Mouse (Mus musculus) forebrain, embryonic 16.5 days (tissue): ENCODE results near the gene Lsr. TPM values are rescaled to one million over a fixed set of nuclear protein-coding genes. Genes with fewer than 3 reads are reported as not detected.

Source experiments
- polyA plus RNA-seq: library from polyadenylated mRNA; unstranded; fragments of >200 nt; fragmentation: Nextera tagmentation; extraction: Ambion mirVana; gene quantifications from 2 replicates; pipeline ENCODE4 v1.2.1, GENCODE M21; 2015

Lsr gene
- polyA plus RNA-seq, 1 experiment from 2014 or later = 21.3 TPM

Other genes with a start within 250 kb of the Lsr start
- gene Tmem147, start 243.9 kb downstream of the Lsr start, polyA plus RNA-seq = 202 and 214 TPM in 2 replicates
- 0.68 and 1.1 TPM in 2 replicates for gene Gapdhs, start 229.8 kb downstream of the Lsr start, polyA plus RNA-seq
- gene Sbsn, start 222.0 kb downstream of the Lsr start, polyA plus RNA-seq = 2.2 and 2.3 TPM in 2 replicates
- gene Dmkn, start 209.7 kb downstream of the Lsr start, polyA plus RNA-seq = 1.1 and 2.2 TPM in 2 replicates
- gene Krtdap, start 185.6 kb downstream of the Lsr start, polyA plus RNA-seq = 3.9 TPM in 1 of 2 replicates, not detected in the other
- gene Ffar2, start 149.7 kb downstream of the Lsr start, polyA plus RNA-seq = 0.14 TPM in 1 of 2 replicates, not detected in the other
- gene Ffar3, start 117.3 kb downstream of the Lsr start, polyA plus RNA-seq = not detected in 2 replicates
- not detected in 2 replicates for gene Ffar1, start 111.9 kb downstream of the Lsr start, polyA plus RNA-seq
- 0.25 TPM in 1 of 2 replicates, not detected in the other for gene Cd22, start 93.1 kb downstream of the Lsr start, polyA plus RNA-seq
- 1.0 and 1.8 TPM in 2 replicates for gene Mag, start 58.6 kb downstream of the Lsr start, polyA plus RNA-seq
- not detected in 2 replicates for gene Hamp2, start 48.8 kb downstream of the Lsr start, polyA plus RNA-seq
- gene Hamp, start 29.4 kb downstream of the Lsr start, polyA plus RNA-seq = not detected in 2 replicates
- gene Usf2, start 16.7 kb downstream of the Lsr start, polyA plus RNA-seq = 30.0 and 32.3 TPM in 2 replicates
- gene Fam187b, start 326 bp upstream of the Lsr start, polyA plus RNA-seq = 0.26 and 0.42 TPM in 2 replicates
- 21.7 and 23.4 TPM in 2 replicates for gene Fxyd5, start 69.0 kb upstream of the Lsr start, polyA plus RNA-seq
- 51.0 and 95.0 TPM in 2 replicates for gene Fxyd7, start 78.0 kb upstream of the Lsr start, polyA plus RNA-seq
- 10.7 and 14.5 TPM in 2 replicates for gene Fxyd1, start 83.7 kb upstream of the Lsr start, polyA plus RNA-seq
- gene Lgi4, start 85.9 kb upstream of the Lsr start, polyA plus RNA-seq = 0.20 and 0.24 TPM in 2 replicates
- gene Fxyd3, start 103.2 kb upstream of the Lsr start, polyA plus RNA-seq = 0.15 and 0.66 TPM in 2 replicates
- gene Hpn, start 141.8 kb upstream of the Lsr start, polyA plus RNA-seq = 0.88 TPM in 1 of 2 replicates, not detected in the other
- gene Scn1b, start 153.5 kb upstream of the Lsr start, polyA plus RNA-seq = 4.1 and 5.3 TPM in 2 replicates
- 261 and 277 TPM in 2 replicates for gene Gramd1a, start 182.4 kb upstream of the Lsr start, polyA plus RNA-seq